Mouse (Mus musculus) cerebellum, adult 2 months (tissue): Measurements from ENCODE around the gene Ppm1h. TPM values are rescaled to one million over a fixed set of nuclear protein-coding genes. Genes with fewer than 3 reads are reported as not detected.

Source experiments
- DNase-seq, 2 experiments: peaks; one replicate each; pipeline ENCODE4 v3.0.0; 2021
- H3K27ac ChIP-seq: fragments of 200-500 bp; 2 replicates; pipeline ENCODE4 v1.5.1; 2012; ENCODE audit warnings: low read length, control low read depth, inconsistent platforms; ENCODE audit not compliant: insufficient read depth
- H3K27me3 ChIP-seq: fragments of 200-500 bp; 2 replicates; pipeline ENCODE4 v1.6.1; 2012; ENCODE audit warnings: inconsistent platforms, mild to moderate bottlenecking, low read length, moderate library complexity; ENCODE audit not compliant: control insufficient read depth, insufficient read depth
- H3K4me1 ChIP-seq: fragments of 200-500 bp; 2 replicates; pipeline ENCODE4 v1.6.1; 2011; ENCODE audit warnings: low read length; ENCODE audit not compliant: control insufficient read depth, insufficient read depth
- H3K4me3 ChIP-seq: fragments of 200-500 bp; replicated peaks from 2 replicates; pipeline ENCODE3; 2011; ENCODE audit warnings: mild to moderate bottlenecking, low read depth, low read length, control low read depth; ENCODE audit not compliant: insufficient read depth
- CTCF ChIP-seq: fragments of 200-500 bp; IDR thresholded peaks from 2 replicates; pipeline ENCODE4 v1.5.1; 2011; ENCODE audit warnings: low read depth, mild to moderate bottlenecking, control low read depth, low read length, moderate library complexity, borderline replicate concordance; ENCODE audit not compliant: insufficient read depth
- POLR2A ChIP-seq: fragments of 200-500 bp; IDR thresholded peaks from 2 replicates; pipeline ENCODE4 v1.6.1; 2011; ENCODE audit warnings: low read length, control low read depth, borderline replicate concordance; ENCODE audit not compliant: insufficient read depth
- WGBS: fragments of 180-500 bp; shearing (Covaris S2); methylation state at CpG from one replicate; pipeline ENCODE4 v1.1.7; 2018; 5-methylcytosine and 5-hydroxymethylcytosine counted together
- polyA plus RNA-seq: library from polyadenylated mRNA; depleted of rRNA; stranded (reverse); fragments of >200 nt; gene quantifications from 2 replicates; pipeline ENCODE4 v1.2.3, GENCODE M21; 2012; rRNA removed

The Ppm1h gene
- 30.4 and 32.0 TPM in 2 replicates for polyA plus RNA-seq

DNA sequence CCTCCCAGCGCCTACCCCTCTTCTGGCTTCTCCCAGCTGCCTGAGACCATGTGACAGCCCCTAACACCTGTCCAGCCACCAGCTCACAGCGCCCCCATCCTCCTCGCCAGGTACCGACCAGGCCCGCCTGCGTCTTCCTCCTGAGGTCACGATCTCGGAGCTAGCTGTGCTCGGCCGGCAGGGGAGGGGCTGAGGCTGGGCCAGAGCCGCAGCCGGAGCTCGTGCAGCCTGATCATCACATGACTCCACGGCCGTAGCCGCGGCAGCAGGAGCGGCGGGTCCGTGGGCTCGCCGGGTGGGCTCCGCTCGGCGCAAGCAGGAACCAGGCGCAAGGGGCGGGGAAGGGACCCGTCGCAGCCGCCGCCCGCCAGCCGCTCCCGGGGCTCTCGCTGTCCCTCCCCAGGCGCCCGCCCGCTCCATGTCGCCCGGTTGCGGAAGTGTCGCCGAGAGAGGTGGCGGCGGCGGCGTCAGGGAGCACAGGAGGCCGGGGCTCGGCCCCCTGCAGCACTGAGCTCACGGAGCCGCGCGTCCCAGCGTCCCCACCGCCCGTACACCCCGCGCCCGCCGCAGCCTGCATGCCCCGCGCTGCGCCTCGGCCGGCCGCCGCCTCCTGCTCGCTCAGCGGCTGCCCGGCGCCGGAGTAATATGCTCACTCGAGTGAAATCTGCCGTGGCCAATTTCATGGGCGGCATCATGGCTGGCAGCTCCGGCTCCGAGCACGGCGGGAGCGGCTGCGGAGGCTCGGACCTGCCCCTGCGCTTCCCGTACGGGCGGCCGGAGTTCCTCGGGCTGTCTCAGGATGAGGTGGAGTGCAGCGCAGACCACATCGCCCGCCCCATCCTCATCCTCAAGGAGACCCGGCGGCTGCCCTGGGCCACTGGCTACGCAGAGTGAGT is at the start of gene Ppm1h:
TSS of gene Ppm1h (plus strand) at position 222 of the 896 bp plus-strand sequence.
- peak; percentile 83 to 84 for DNase-seq
- Histone ChIP-seq H3K27ac (peak within 1 kb of the TSS; percentile 48), H3K27me3 (no peaks in the 10 kb centered on the region), H3K4me1 (no peaks in the 10 kb centered on the region; the same call in 1 of the 2 replicates), H3K4me3 (peak within 1 kb of the TSS; percentile 85)
- WGBS = under 1% methylated on average over 93 of the region's 94 CpGs
- TF ChIP-seq POLR2A (peak; percentile 48; the same call in 1 of the 2 replicates), CTCF (0 out of 2 replicates have a peak, but pooled peaks have one; percentile 25)

DNA sequence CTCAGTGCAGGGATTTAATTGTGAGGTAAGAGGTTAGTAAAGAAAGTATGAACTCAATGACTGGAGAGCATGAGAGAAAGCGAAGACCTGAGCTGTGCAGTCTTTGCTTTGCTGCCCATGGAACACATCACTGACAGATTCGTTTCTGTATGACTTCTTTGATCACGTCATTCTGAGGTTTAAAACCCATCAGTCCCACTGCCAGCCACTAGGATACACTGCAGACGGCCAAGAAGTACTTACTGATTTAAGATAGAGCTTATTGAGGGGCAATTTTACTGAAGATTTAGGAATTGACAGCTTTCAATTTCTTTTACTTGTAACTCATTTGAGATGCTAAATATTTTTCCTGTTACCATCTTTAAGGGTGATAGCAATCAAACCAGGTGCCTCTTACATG is 49.6 kb upstream of the Ppm1h start:
- no peaks in the 10 kb centered on the region for H3K4me1 ChIP-seq
- H3K27ac ChIP-seq = no peak overlapping the region
- no peak overlapping the region for H3K4me3 ChIP-seq
- DNase-seq = no peak
- WGBS = 59% methylated on average over 4 of the region's 4 CpGs
- no peaks in the 10 kb centered on the region for H3K27me3 ChIP-seq
- no peak for TF ChIP-seq POLR2A
- TF ChIP-seq CTCF = no peak

DNA sequence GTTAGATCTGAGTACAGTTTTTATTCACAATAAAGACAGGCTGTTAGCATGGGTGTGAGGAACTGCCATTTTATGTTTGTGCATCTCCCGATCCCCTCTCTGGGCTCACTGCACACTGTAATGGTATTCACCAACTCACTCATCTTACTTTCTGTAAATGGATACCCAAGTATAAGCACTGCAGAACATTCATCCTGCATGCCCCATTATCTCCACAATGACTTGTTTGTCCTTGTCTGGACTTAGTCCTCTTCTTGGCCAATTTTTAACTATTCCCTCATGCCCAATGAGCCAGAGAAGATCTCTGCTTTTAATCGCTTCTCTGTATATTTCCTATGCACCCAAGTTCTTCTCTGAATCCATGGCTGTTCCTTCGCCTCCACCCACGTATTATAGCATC is 38.7 kb upstream of the Ppm1h start:
- TF ChIP-seq POLR2A (no peak), CTCF (no peak)
- WGBS = 97% methylated on average over 4 of the region's 4 CpGs
- H3K27ac ChIP-seq = no peak overlapping the region
- DNase-seq = no peak
- H3K4me3 ChIP-seq = no peak overlapping the region
- no peaks in the 10 kb centered on the region for H3K4me1 ChIP-seq
- no peaks in the 10 kb centered on the region for H3K27me3 ChIP-seq

DNA sequence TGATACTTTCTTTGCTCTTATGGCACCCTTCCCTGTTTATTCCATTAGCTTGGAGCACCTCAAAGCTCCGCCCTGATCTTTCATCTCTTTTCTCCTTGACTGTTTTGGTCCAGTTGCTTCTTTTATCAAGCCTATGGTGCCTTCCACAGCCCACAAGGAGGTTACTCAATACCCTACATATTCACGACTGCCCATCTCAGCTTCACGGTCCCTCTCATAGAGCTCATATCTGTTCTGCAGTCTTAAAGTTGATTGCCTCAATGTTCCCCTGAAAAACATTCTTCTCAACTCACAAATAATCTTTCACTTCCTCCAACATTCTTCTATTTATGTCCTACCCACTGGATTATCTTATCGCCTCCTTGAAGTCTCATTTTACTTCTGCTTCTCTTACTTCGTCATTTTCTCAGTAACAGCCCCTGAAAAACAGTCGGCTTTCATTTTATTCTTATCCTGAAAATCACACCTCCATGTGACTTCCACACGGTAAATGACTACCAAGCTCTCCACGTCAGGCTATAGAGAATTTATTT is 37.2 kb upstream of the Ppm1h start:
- no peak overlapping the region for H3K4me3 ChIP-seq

DNA sequence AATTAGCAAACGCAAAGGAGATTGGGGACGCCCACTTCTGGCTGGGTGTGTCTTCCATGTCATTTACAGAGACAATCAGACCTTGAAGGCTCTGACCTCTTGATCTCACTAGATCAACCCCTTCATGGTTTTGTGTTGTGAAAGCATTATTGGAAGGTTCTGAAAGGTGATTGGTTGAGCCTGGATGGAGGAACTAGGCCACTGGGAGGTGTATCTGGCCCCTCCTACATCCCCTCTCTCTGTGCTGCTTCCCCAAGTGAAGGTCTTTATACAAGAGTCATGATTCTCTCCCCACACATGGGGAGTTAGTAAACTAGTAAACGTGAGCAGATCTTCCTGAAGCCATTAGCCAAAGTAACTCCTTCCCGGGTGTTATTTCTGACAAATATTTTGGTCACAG is 36.4 kb upstream of the Ppm1h start:
- 92% methylated on average over 4 of the region's 4 CpGs for WGBS
- Histone ChIP-seq H3K27me3 (no peaks in the 10 kb centered on the region), H3K4me1 (no peaks in the 10 kb centered on the region), H3K4me3 (no peak overlapping the region), H3K27ac (no peak overlapping the region)
- no peak for TF ChIP-seq POLR2A
- DNase-seq = no peak

More for the DNA sequence above, 37.2 kb upstream of the Ppm1h start:
- Histone ChIP-seq H3K27me3 (no peaks in the 10 kb centered on the region), H3K4me1 (no peaks in the 10 kb centered on the region), H3K27ac (no peak overlapping the region)
- TF ChIP-seq CTCF (no peak), POLR2A (no peak)
- no peak for DNase-seq
- 93% methylated on average over 8 of the region's 8 CpGs for WGBS

DNA sequence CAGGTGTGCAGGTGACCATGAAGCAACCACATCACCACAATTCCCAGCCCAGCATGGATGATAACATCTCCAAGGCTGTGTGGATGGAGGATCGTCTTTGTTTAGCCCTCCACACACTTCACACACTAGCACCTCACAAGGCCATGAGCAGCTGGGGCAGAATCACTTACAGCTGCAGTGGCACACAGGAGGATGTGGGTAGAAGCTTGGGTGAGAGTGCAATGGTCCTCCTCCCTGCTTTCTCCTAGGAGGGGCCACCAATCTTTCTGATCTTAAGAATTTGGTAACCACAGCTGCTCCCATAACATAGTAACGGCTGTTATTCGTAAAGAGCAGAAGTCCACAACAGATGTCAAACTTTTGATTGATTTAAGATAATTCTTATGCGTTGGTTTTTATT is 26.6 kb upstream of the Ppm1h start:
- Histone ChIP-seq H3K4me1 (no peaks in the 10 kb centered on the region), H3K4me3 (no peak overlapping the region), H3K27ac (no peak overlapping the region), H3K27me3 (no peaks in the 10 kb centered on the region)
- TF ChIP-seq POLR2A = no peak
- no peak for TF ChIP-seq CTCF
- WGBS = 93% methylated on average over 4 of the region's 4 CpGs
- DNase-seq = no peak

DNA sequence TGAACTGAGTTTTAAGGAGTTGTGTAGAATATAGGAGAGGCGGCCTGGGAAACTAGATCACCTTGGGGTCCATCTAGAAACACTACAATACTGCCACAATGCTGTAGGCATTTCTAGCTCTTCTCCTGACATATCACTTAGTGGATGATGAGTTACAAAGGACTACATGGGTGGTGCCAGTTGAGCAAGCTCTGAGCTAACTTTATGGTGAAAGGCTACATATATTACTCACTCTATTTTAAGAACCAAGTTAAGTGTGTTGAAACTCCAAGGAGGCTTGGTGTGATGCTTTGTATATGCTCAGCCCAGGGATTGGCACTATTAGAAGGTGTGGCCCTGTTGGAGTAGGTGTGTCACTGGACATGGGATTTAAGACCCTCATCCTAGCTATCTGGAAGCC is 26.0 kb upstream of the Ppm1h start:
- no peak overlapping the region for H3K4me3 ChIP-seq
- TF ChIP-seq CTCF = no peak
- TF ChIP-seq POLR2A = no peak
- no peaks in the 10 kb centered on the region for H3K4me1 ChIP-seq
- H3K27ac ChIP-seq = no peak overlapping the region
- DNase-seq = no peak
- no peaks in the 10 kb centered on the region for H3K27me3 ChIP-seq
- whole genome bisulfite sequencing = 100% methylated on average over 1 of the region's 1 CpGs

DNA sequence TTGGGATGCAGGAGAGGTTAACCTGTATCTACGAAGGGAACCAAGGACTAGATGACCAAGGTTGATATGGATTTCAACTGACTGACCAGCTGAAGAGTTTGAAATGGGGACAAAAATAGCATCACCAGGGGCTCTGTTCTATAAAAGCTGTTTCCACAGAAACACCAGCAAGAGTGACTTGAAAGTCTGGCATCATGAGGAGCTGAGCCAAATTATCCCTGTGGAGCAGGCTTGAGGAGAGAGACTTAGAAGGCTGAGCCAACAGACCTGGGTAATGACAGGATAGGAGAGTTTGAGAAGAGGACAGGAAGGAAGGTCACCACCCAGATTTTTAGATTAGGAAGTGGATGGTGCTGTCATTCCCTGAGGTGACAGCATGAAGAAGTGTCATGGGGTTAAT is 12.9 kb upstream of the Ppm1h start:
- H3K4me3 ChIP-seq = no peak overlapping the region
- TF ChIP-seq POLR2A (no peak), CTCF (no peak)
- no peak overlapping the region for H3K27ac ChIP-seq
- H3K4me1 ChIP-seq = no peaks in the 10 kb centered on the region
- WGBS = 37% methylated on average over 1 of the region's 1 CpGs
- no peak for DNase-seq
- H3K27me3 ChIP-seq = no peaks in the 10 kb centered on the region
